Mouse (Mus musculus) megakaryocyte, embryonic 14.5 days (primary cell): Measurements from ENCODE around the gene Serp2.

Experiments used
- FLI1 ChIP-seq: IDR thresholded peaks from 2 replicates; pipeline ENCODE4 v1.6.1; 2012; ENCODE audit warnings: low read length, inconsistent platforms, mixed read lengths
- GATA1 ChIP-seq: IDR thresholded peaks from 3 replicates; pipeline ENCODE4 v1.6.1; 2012; ENCODE audit warnings: mixed read lengths, low read length, inconsistent platforms, borderline replicate concordance

DNA sequence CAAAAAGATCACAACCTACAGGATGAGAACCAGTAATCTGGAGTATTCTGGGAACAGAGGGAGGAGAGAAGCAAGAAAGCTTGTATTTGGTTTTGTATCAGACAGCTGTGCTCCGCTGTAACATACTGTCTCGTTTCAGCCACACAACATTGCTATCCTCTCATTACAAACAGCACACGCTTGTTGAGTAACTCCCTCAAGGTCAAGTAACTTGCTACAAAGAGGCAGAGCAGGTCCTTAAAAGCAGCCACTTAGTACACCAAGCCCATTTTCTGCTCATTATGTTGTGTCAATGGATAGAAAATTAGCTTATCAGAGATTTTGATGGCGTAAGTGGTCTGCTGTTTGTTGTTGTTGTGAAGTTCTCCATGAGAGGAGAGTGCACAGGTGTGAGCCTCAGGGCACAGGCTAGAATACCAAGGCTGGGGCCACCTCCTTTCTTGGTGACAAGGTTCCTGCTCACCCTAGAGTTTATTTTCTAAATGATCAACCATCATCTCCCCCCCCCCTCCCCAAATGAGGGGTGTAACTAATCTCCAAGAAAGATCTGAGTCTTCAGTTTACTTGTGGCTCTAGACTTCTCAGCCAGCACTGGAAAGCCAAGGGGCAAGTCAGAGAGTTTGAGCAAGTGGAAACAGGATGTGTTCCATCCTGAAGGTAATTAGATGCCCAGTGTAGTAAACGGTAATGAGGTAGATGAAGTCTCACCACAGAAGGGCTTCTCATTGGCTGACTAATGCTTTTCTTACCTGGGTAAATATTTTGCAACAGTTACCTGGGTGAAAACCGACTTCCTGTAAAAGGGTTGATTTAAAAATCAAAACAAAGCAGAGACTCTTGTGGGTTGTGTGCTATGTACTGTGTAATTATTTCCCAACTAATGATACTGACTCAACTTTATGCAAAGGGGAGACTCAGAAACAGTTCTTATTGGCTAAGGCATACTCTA lies 25.6 kb upstream of the Serp2 start:
- TF ChIP-seq GATA1 (no peak), FLI1 (no peak)
